Mouse (Mus musculus): ENCODE results near the gene Cnih2. TPM values are rescaled to one million over a fixed set of nuclear protein-coding genes. Genes with fewer than 3 reads are reported as not detected.
A peak's percentile ranks its signal among the peaks of the same experiment; 100 is the strongest.

The Cnih2 gene
- polyA plus RNA-seq (2012; rRNA removed): 383 and 422 TPM in 2 replicates

GRCm38 (mm10) chr19:5098363-5099143 is at the start of gene Cnih2:
Gene Cnih2, minus strand, starts transcription at chr19:5098521.
- peak in 1 of 2 experiments; percentile 75 for DNase-seq (ENCODE audit: extremely low spot score in 1 of 2, low spot score in 1 of 2)

GRCm38 (mm10) chr19:5139640-5140039 is 41.3 kb upstream of the Cnih2 start:
- peak in 1 of 2 experiments; percentile 90 for DNase-seq (ENCODE audit: extremely low spot score in 1 of 2, low spot score in 1 of 2)

GRCm38 (mm10) chr19:5131237-5131636 is 32.9 kb upstream of the Cnih2 start:
- DNase-seq (ENCODE audit: extremely low spot score in 1 of 2, low spot score in 1 of 2): no peak

GRCm38 (mm10) chr19:5129770-5130169 is 31.4 kb upstream of the Cnih2 start:
- DNase-seq (ENCODE audit: extremely low spot score in 1 of 2, low spot score in 1 of 2): peak in 1 of 2 experiments; percentile 38

GRCm38 (mm10) chr19:5124055-5124614 is 25.8 kb upstream of the Cnih2 start:
- DNase-seq (ENCODE audit: extremely low spot score in 1 of 2, low spot score in 1 of 2): no peak

GRCm38 (mm10) chr19:5123241-5123640 is 24.9 kb upstream of the Cnih2 start:
- no peak for DNase-seq (ENCODE audit: extremely low spot score in 1 of 2, low spot score in 1 of 2)

GRCm38 (mm10) chr19:5122492-5122891 is 24.2 kb upstream of the Cnih2 start:
- no peak for DNase-seq (ENCODE audit: extremely low spot score in 1 of 2, low spot score in 1 of 2)

- DNase-seq (ENCODE audit: extremely low spot score in 1 of 2, low spot score in 1 of 2): no peak
Observed at GRCm38 (mm10) chr19:5118384-5118698, 20.0 kb upstream of the Cnih2 start, which contains the start of gene Klc2. Gene Klc2, minus strand, starts transcription at chr19:5118560.

- DNase-seq (ENCODE audit: extremely low spot score in 1 of 2, low spot score in 1 of 2): peak in 1 of 2 experiments; percentile 95
Observed at GRCm38 (mm10) chr19:5117494-5118383, 19.4 kb upstream of the Cnih2 start.

GRCm38 (mm10) chr19:5113783-5114182 is 15.5 kb upstream of the Cnih2 start:
- no peak for DNase-seq (ENCODE audit: extremely low spot score in 1 of 2, low spot score in 1 of 2)

GRCm38 (mm10) chr19:5109659-5110453 is 11.5 kb upstream of the Cnih2 start:
- DNase-seq (ENCODE audit: extremely low spot score in 1 of 2, low spot score in 1 of 2): no peak

GRCm38 (mm10) chr19:5108702-5109101 is 10.4 kb upstream of the Cnih2 start:
- DNase-seq (ENCODE audit: extremely low spot score in 1 of 2, low spot score in 1 of 2): no peak

- DNase-seq (ENCODE audit: extremely low spot score in 1 of 2, low spot score in 1 of 2): no peak
Observed at GRCm38 (mm10) chr19:5108271-5108575, 9.9 kb upstream of the Cnih2 start.

GRCm38 (mm10) chr19:5107556-5108270 is 9.4 kb upstream of the Cnih2 start:
- no peak for DNase-seq (ENCODE audit: extremely low spot score in 1 of 2, low spot score in 1 of 2)

- DNase-seq (ENCODE audit: extremely low spot score in 1 of 2, low spot score in 1 of 2): peak; percentile 97 to 99
Observed at GRCm38 (mm10) chr19:5106731-5107191, 8.4 kb upstream of the Cnih2 start, which contains the start of gene Rab1b. Gene Rab1b, minus strand, starts transcription at chr19:5107072.

- DNase-seq (ENCODE audit: extremely low spot score in 1 of 2, low spot score in 1 of 2): no peak
Observed at GRCm38 (mm10) chr19:5106074-5106473, 7.8 kb upstream of the Cnih2 start.

GRCm38 (mm10) chr19:5097521-5098362 is 579 bp downstream of the Cnih2 start:
- DNase-seq (ENCODE audit: extremely low spot score in 1 of 2, low spot score in 1 of 2): no peak

GRCm38 (mm10) chr19:5095887-5096474 is 2.3 kb downstream of the Cnih2 start:
- DNase-seq (ENCODE audit: extremely low spot score in 1 of 2, low spot score in 1 of 2): no peak
